ENCODE assay signal across 8 mouse cellular contexts in the genomic region with DNA sequence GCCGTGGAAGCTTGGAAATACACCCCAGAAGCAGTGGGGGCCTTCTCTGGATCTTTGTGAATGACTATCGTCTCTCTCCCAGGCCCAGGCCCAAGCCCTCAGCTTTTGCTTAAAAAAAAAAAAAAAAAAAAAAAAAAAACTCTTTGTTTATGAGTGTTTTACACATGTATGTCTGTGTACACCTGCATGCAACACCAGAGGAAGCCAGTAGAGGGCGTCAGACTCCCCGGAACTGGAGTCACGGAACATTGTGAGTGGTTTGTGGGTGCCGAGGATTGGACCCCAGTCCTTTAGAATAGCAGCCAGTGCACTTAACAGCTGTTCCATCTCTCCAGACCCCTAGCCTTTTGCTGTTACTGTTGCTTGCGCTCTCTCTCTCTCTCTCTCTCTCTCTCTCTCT. TPM values are rescaled to one million over a fixed set of nuclear protein-coding genes. Genes with fewer than 3 reads are reported as not detected.
A peak's percentile ranks its signal among the peaks of the same experiment; 100 is the strongest.
DNase-seq lines count a peak whose midpoint lies in the region; ATAC-seq and TF ChIP-seq lines count a peak whose summit lies in the region.

No protein-coding gene starts in this region.

- H3K4me1 ChIP-seq in kidney, embryonic 14.5 days (ENCODE audit: control insufficient read depth, insufficient read depth, low read length) = no peaks in the 10 kb centered on the region
- H3K4me1 ChIP-seq in bone marrow, adult 2 months (ENCODE audit: control insufficient read depth, insufficient read depth, low read length) = peaks cover 8% of the 10 kb centered on the region
- no peaks in the 10 kb centered on the region for H3K4me1 ChIP-seq in hindbrain, embryonic 14.5 days (replicated peaks; ENCODE audit: control insufficient read depth, insufficient read depth, low read length)
- no peaks in the 10 kb centered on the region for H3K4me1 ChIP-seq in midbrain, embryonic 16.5 days (ENCODE audit: control insufficient read depth, insufficient read depth, low read length)

- no peaks in the 10 kb centered on the region for H3K36me3 ChIP-seq in kidney, embryonic 14.5 days (ENCODE audit: control insufficient read depth, insufficient read depth, low read length)
- H3K36me3 ChIP-seq in hindbrain, embryonic 14.5 days (replicated peaks; ENCODE audit: control insufficient read depth, insufficient read depth) = no peaks in the 10 kb centered on the region
- no peaks in the 10 kb centered on the region for H3K36me3 ChIP-seq in midbrain, embryonic 16.5 days (ENCODE audit: control insufficient read depth, insufficient read depth, low read length)

- ATAC-seq in kidney, embryonic 14.5 days (ENCODE audit: low FRiP score, low TSS enrichment) = no peak
- no peak for ATAC-seq in hindbrain, embryonic 14.5 days (ENCODE audit: low FRiP score)
- ATAC-seq in midbrain, embryonic 16.5 days = no peak

- no peaks in the 10 kb centered on the region for H3K27me3 ChIP-seq in kidney, embryonic 14.5 days (ENCODE audit: control insufficient read depth, insufficient read depth, low read length)
- H3K27me3 ChIP-seq in hindbrain, embryonic 14.5 days (ENCODE audit: control insufficient read depth, insufficient read depth, low read length) = no peaks in the 10 kb centered on the region
- no peaks in the 10 kb centered on the region for H3K27me3 ChIP-seq in midbrain, embryonic 16.5 days (ENCODE audit: control insufficient read depth, insufficient read depth, low read depth, low read length)

- WGBS in kidney, embryonic 14.5 days = 61% methylated on average over 7 of the region's 7 CpGs
- 80% methylated on average over 7 of the region's 7 CpGs for WGBS in bone marrow, adult 2 months
- 63% methylated on average over 7 of the region's 7 CpGs for WGBS in hindbrain, embryonic 14.5 days
- 51% methylated on average over 7 of the region's 7 CpGs for whole genome bisulfite sequencing in midbrain, embryonic 16.5 days

- peak overlapping the region; percentile 19; the same call in 1 of the 2 replicates for H3K4me2 ChIP-seq in kidney, embryonic 14.5 days (replicated peaks; ENCODE audit: low read depth, low read length)
- peak overlapping the region; percentile 18 for H3K4me2 ChIP-seq in hindbrain, embryonic 14.5 days (replicated peaks)
- H3K4me2 ChIP-seq in midbrain, embryonic 16.5 days (ENCODE audit: low read length) = peak overlapping the region; percentile 23; the same call in 1 of the 2 replicates

- no peak overlapping the region for H3K9ac ChIP-seq in kidney, embryonic 14.5 days (ENCODE audit: low read depth, low read length)
- no peak overlapping the region for H3K9ac ChIP-seq in hindbrain, embryonic 14.5 days
- H3K9ac ChIP-seq in midbrain, embryonic 16.5 days (ENCODE audit: low read depth, low read length) = no peak overlapping the region

- H3K9me3 ChIP-seq in kidney, embryonic 14.5 days (ENCODE audit: control insufficient read depth, low read length) = no peaks in the 10 kb centered on the region
- H3K9me3 ChIP-seq in hindbrain, embryonic 14.5 days (ENCODE audit: control insufficient read depth, low read length) = no peaks in the 10 kb centered on the region
- H3K9me3 ChIP-seq in midbrain, embryonic 16.5 days (replicated peaks; ENCODE audit: control insufficient read depth, low read length, poor library complexity, severe bottlenecking) = no peaks in the 10 kb centered on the region

- DNase-seq in kidney, postnatal 10 days = no peak
- no peak for DNase-seq in hindbrain, embryonic 14.5 days (ENCODE audit: low spot score)
- no peak for DNase-seq in right cerebral cortex, postnatal 4 days
- no peak for DNase-seq in adrenal gland, postnatal 36 days
- DNase-seq in ovary, adult 18-20 months (ENCODE audit: low spot score) = no peak

- TF ChIP-seq CTCF in bone marrow, adult 2 months (IDR thresholded peaks at IDR 0.05; ENCODE audit: control insufficient read depth, insufficient read depth, low read length) = peak; percentile 39; the same call in 1 of the 2 replicates

- no peak overlapping the region; the same call in 1 of the 2 replicates for H3K4me3 ChIP-seq in kidney, embryonic 14.5 days (ENCODE audit: low read length)
- no peak overlapping the region for H3K4me3 ChIP-seq in bone marrow, adult 2 months (replicated peaks; ENCODE audit: control insufficient read depth, low read depth, low read length)
- no peak overlapping the region for H3K4me3 ChIP-seq in hindbrain, embryonic 14.5 days (replicated peaks; ENCODE audit: low read length)
- no peak overlapping the region for H3K4me3 ChIP-seq in midbrain, embryonic 16.5 days (ENCODE audit: low read depth, low read length)

- TF ChIP-seq POLR2A in bone marrow, adult 2 months (IDR thresholded peaks at IDR 0.05; ENCODE audit: borderline replicate concordance, control insufficient read depth, low read depth, low read length) = no peak

- no peak overlapping the region for H3K27ac ChIP-seq in kidney, embryonic 14.5 days (ENCODE audit: low read depth, low read length)
- H3K27ac ChIP-seq in bone marrow, adult 2 months (ENCODE audit: control insufficient read depth, insufficient read depth, low read depth, low read length, poor library complexity) = no peak overlapping the region
- no peak overlapping the region for H3K27ac ChIP-seq in hindbrain, embryonic 14.5 days
- H3K27ac ChIP-seq in midbrain, embryonic 16.5 days (ENCODE audit: low read length) = no peak overlapping the region

RNA-seq across cellular contexts. Expression of gene Hipk2, which starts 49.8 kb away (rescaled TPM):
- 31.0 and 33.6 TPM in 2 replicates for polyA plus RNA-seq in kidney, embryonic 14.5 days (2014; fragmentation: Nextera tagmentation; extraction: Ambion mirVana)
- polyA plus RNA-seq in bone marrow, adult 2 months (2011; ENCODE audit: insufficient read depth, insufficient read length, low replicate concordance, missing spikeins) = 23.4 and 39.5 TPM in 2 replicates
- 33.8 and 36.9 TPM in 2 replicates for polyA plus RNA-seq in hindbrain, embryonic 14.5 days (2014; fragmentation: Nextera tagmentation; extraction: Ambion mirVana)
- 32.7 and 36.1 TPM in 2 replicates for polyA plus RNA-seq in midbrain, embryonic 16.5 days (2015; fragmentation: Nextera tagmentation; extraction: Ambion mirVana)
- total RNA-seq in adrenal gland, postnatal 36 days (2021) = 100 to 1,000 TPM; 126 to 136 TPM

RNA-seq across cellular contexts. Expression of gene Tbxas1, which starts 50.5 kb away (rescaled TPM):
- polyA plus RNA-seq in kidney, embryonic 14.5 days (2014; fragmentation: Nextera tagmentation; extraction: Ambion mirVana) = 2.4 and 3.3 TPM in 2 replicates
- polyA plus RNA-seq in bone marrow, adult 2 months (2011; ENCODE audit: insufficient read depth, insufficient read length, low replicate concordance, missing spikeins) = 25.1 and 59.7 TPM in 2 replicates
- polyA plus RNA-seq in hindbrain, embryonic 14.5 days (2014; fragmentation: Nextera tagmentation; extraction: Ambion mirVana) = 1.6 and 2.2 TPM in 2 replicates
- polyA plus RNA-seq in midbrain, embryonic 16.5 days (2015; fragmentation: Nextera tagmentation; extraction: Ambion mirVana) = 1.8 TPM in 2 replicates
- 1 to 10 TPM; 5.6 to 9.5 TPM for total RNA-seq in adrenal gland, postnatal 36 days (2021)
